Mouse (Mus musculus) lung, postnatal 10 days (tissue): ENCODE measurements around the gene Polr2h.

Source experiments
- DNase-seq: peaks from one replicate; pipeline ENCODE4 v3.0.0; 2021

Polr2h gene

DNA sequence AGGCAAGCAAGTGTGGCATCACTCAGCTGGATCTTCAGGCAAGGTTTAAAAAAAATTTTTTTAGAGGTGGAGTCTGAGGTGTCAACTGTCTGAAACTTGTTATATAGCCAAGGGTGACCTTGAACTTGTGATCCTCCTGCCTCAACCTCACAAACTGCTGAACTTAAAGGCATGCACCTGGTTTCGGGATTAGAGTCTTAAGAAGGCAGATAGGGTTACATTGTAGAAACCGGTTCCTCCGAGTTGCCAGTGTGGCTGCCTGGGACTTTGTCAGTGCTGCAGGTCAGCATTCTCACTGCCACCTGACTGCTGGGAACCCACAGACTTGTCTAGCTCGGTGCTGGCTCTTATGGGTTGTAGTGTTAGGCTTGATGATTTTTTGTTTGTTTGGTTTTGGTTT lies 5.8 kb downstream of the Polr2h start:
- no peak for DNase-seq

- peak; percentile 79 for DNase-seq
Measured at GRCm38 (mm10) chr16:20724338-20724748, 6.9 kb downstream of the Polr2h start.

DNA sequence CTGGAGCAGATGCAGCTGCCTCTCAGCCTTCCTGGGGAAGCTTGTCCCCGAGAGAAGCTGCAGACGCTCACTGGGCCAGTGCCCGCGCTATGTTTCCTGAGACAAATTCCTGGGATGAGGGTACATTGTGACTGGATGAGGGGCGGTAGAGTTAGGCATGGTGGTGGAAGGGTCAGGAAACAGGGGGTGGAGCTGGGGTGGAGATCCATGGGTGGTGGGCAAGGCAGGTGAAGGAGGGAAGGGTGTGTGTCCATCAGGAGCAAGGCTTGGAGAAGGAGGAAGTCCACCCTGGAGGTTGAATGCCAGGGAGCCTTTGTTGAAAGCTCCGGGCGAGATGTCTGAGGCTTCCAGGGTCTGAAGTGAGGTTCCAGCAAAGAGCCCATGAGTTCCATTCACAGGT lies 7.9 kb downstream of the Polr2h start:
- no peak for DNase-seq

DNA sequence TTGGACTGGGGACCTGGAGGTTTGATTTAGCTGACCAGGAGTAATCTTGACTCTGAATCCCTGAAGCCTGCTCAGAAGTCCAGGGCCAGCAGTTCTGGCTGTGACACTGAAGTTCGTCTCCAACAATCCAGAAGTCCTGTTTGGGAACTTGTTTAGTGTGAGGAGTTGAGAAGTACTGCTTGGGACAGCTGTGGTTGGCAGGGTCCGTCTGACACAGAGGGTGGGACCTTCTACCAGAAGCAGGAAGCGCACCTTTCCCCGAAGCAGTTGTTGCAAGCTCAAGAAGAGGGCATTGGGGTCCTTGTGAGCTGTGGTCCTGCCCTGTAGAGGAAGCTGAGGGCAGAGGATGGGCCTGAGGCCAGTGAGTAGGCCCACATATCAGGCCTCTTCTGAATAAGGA lies 8.3 kb downstream of the Polr2h start:
- no peak for DNase-seq

GRCm38 (mm10) chr16:20726384-20726783 lies 8.9 kb downstream of the Polr2h start:
- no peak for DNase-seq

DNA sequence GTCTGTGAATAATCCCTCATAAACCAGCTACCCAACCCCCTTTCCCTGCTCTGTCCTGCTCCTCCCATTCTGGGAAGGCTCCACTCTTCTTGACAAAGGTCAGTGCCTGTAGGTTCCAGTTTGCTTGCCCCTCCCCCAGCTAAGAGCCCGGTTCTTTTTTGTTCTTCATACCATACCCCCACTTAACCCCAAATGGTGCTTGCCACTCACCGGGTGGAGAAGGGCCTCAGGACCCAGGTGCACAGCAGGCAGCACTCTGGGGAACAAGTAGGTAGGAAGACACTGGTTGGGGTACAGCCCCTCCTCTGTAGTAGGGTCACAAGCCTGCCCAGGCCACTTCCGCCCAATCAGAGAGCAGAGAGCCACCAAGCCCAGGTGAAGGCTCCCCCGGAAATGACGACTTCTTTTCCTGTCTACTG lies 12.8 kb downstream of the Polr2h start:
- no peak for DNase-seq

- DNase-seq: no peak
Measured at GRCm38 (mm10) chr16:20731688-20732087, 14.2 kb downstream of the Polr2h start.

- DNase-seq: no peak
Measured at GRCm38 (mm10) chr16:20732251-20732924, 14.9 kb downstream of the Polr2h start.

DNA sequence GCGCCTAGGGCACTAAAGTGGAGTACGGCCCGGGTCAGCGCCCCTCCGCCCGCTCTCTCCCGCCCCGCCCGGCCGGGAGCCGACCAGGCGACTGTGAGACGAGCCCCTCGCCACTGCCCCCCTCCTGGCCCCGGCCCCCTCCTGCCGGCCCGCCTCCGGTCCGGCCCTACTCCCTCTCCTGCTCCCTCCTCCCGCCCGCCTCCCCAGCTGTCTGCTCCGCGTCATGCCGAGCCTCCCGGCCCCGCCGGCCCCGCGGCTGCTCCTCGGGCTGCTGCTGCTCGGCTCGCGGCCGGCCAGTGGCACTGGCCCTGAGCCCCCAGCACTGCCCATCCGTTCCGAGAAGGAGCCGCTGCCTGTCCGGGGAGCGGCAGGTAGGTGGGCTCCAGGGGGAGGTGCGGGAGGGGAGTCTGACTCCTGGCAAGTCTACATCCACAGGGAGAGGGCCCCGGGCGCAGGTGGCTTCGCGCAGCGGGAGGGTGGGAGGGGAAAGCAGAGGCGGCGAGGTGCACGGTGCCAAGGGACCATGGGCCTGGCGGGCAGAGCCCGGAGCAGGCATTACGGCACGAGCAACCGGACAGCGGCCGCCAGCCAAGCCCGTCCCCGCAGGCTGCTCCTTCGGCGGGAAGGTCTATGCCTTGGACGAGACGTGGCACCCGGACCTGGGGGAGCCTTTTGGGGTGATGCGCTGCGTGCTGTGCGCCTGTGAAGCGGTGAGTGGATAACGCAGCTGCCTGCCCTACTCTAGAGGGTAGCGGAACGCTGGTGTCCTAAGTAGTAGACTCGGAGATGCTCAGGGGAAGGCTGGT lies 15.7 kb downstream of the Polr2h start, which contains the start of gene Chrd:
Gene Chrd, plus strand, starts transcription at position 203 of the 806 bp plus-strand sequence.
- DNase-seq: peak; percentile 83

DNA sequence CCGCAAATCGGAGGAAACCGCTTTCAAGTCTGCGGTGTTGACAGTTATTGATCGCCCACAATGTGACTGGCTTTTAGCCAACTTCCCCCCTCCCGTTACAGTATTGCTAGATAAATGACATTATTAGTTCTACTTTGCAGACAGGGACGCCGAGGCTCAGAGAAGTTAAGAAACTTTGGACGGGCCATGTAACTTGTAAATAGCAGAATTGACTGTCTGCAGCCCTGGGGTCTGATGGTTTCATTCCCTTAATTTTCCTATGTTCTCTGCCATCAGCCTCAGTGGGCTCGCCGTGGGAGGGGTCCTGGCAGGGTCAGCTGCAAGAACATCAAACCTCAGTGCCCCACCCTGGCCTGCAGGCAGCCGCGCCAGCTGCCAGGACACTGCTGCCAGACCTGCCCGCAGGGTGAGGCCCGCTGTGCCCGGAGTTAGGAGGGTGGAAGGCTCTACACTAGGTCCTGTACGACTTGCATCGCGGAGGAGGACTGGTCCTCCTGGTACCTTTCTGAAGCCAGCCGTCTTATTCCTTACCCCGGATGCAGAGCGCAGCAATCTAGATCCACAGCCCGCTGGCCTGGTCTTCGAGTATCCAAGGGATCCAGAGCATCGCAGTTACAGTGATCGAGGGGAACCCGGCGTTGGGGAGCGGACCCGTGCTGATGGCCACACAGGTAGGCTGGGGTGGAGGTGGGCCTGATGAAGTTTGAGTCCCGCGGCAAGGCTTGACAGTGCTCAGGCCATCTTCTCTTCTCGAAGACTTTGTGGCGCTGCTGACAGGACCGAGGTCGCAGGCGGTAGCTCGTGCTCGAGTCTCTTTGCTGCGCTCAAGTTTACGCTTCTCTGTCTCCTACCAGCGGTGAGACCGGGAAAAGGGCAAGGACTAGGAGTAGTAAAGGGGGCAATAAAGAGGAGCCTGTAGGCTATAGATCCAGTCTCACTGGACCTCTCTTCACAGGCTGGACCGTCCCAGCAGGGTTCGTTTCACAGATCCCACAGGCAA lies 16.6 kb downstream of the Polr2h start, which contains the start of gene Thpo:
Gene Thpo, minus strand, starts transcription at position 781 of the 1,000 bp plus-strand sequence.
- DNase-seq: no peak

DNA sequence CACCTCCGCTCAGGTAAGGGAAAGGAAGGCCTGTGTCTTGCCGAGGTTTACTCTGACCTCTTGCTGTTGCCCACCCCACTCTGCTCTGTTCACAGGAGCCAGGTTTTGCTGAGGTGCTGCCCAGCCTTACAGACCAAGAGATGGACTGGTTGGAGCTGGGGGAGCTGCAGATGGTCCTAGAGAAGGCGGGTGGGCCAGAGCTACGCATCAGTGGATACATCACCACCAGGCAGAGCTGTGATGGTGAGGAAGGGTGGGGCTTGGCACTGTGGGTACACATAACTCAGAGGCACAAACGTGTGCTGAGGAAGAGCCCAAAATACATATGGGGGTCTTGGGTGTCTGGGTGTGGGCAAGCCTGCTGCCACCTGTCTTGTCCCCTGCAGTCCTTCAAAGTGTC lies 18.2 kb downstream of the Polr2h start:
- DNase-seq: no peak

GRCm38 (mm10) chr16:20736168-20736567 lies 18.7 kb downstream of the Polr2h start:
- DNase-seq: no peak

DNA sequence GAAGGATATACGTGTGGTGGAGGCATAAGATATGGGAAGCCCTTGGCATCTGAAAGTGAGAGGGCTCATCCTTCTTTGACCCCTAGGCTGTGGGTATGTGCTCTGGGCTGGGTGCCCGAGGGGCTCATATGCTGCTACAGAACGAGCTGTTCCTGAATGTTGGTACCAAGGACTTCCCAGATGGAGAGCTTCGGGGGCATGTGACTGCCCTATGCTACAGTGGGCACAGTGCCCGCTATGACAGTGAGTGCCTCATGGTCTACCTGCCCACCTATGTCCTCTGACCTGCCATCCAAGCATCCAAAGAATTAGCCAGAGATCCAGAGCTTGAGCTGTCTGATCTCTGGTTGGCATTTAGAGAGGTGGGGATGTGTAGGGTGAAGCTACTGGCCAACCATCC lies 19.4 kb downstream of the Polr2h start:
- DNase-seq: no peak

DNA sequence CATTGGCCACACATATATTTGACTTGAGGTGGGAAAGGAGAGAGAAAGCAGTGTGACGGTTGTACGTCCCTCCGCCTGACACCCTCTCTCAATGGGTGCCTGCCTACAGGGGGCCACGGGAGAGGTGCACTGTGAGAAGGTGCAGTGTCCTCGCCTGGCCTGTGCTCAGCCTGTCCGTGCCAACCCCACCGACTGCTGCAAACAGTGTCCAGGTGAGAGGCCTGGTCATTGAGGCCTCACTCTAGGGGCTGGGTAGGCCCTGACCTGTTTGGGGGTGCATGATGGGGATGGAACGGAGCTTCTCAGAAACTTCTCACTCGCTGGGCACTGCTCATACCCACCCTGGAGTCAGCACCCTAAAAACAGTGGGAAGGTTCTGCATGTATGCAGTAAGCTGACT lies 22.4 kb downstream of the Polr2h start:
- DNase-seq: no peak

DNA sequence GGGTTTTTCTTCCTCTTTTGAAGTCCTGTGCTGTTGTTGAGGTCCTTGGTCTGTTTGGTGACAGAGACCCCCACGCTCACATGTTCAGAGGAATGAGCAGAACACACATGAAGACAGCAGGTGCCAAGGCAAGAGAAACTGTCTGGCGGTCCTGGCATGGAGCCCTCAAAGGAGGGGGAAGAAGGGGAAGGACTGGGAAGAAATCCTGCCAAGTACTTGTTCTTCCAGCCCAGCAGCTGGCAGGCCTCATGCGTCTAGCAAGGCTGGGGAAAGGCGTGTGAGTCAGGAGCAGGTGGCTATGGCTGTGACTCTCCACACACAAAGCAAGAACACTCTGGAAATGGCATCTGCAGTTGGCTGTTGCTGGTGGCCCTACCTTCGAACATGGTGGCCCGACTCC lies 29.2 kb downstream of the Polr2h start:
- peak; percentile 79 for DNase-seq

GRCm38 (mm10) chr16:20750518-20750917 lies 33.1 kb downstream of the Polr2h start:
- no peak for DNase-seq

DNA sequence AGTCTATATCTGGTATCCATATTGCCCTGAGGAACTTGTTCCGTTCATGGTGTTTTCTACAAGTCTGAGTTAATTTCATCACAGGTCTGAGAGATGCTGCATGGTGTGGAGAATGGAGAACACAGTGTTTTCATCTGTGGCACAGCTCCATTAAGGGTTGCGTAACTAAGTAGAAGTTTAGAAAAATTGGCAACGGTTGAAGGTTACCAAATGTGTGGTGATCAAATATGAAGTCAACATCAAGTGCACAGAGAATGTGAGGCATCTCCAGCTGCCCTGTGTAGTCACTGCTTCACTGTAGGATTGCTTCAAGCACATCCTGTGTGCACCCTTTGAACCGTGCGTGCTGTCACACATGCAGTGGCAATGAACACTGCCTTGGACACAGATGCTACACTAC lies 38.6 kb downstream of the Polr2h start:
- peak; percentile 61 for DNase-seq

DNA sequence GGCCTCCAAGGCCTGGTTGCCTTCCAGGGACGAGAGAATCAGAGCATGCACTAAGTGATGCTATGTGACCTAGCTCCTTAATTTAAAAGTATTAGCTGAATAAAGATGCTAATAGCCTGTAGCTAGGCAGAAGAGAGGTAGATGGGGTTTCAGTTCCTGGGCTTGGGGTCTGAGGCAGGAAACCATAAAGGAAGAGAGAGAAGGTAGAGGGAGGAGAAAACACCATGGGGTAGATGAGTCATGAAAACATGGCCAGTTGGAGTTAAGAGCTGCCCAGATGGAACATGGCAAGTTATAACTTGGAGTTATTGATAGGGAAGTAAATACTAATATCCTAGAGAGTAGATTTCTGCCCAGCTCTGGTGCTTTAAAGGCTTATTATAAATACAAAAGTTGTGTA lies 39.9 kb downstream of the Polr2h start:
- no peak for DNase-seq

GRCm38 (mm10) chr16:20761681-20762080 lies 44.2 kb downstream of the Polr2h start:
- DNase-seq: peak; percentile 83

GRCm38 (mm10) chr16:20765244-20765643 lies 47.8 kb downstream of the Polr2h start:
- peak; percentile 54 for DNase-seq
